Mouse (Mus musculus) CH12.LX (cell line): ENCODE measurements around the gene Fam169b. TPM values are rescaled to one million over a fixed set of nuclear protein-coding genes. Genes with fewer than 3 reads are reported as not detected.

ENCODE experiments used
- DNase-seq: peaks from one replicate; pipeline ENCODE4 v3.0.0-alpha.2; 2013; ENCODE audit errors: extremely low read depth
- H3K27ac ChIP-seq: 2 replicates; pipeline ENCODE4 v1.5.1; 2012; ENCODE audit warnings: low read depth, mild to moderate bottlenecking, control low read depth, moderate library complexity; ENCODE audit not compliant: insufficient read depth
- H3K27me3 ChIP-seq: replicated peaks from 2 replicates; pipeline ENCODE3; 2012; ENCODE audit warnings: inconsistent platforms
- H3K36me3 ChIP-seq, 2 experiments: replicated peaks in 1 of 2; 2 replicates each; pipeline versions ENCODE3 to v1.6.1; 2012; ENCODE audit warnings: inconsistent platforms in 1 of 2, low read length in 1 of 2, mild to moderate bottlenecking in 1 of 2, mixed read lengths in 1 of 2, moderate library complexity in 1 of 2; ENCODE audit not compliant: control insufficient read depth in 1 of 2, insufficient read depth in 1 of 2
- H3K4me1 ChIP-seq, 2 experiments: 2 replicates each; pipeline ENCODE4 v1.6.1; 2012; ENCODE audit warnings: inconsistent platforms in 1 of 2, moderate library complexity in 1 of 2; ENCODE audit not compliant: insufficient read depth in 2 of 2, control insufficient read depth in 1 of 2
- H3K4me2 ChIP-seq: 2 replicates; pipeline ENCODE4 v1.6.1; 2012; ENCODE audit warnings: low read depth, mild to moderate bottlenecking, control low read depth; ENCODE audit not compliant: poor library complexity, insufficient read depth, severe bottlenecking
- H3K4me3 ChIP-seq, 3 experiments: fragments of 150-350 bp in 1 of 3; sonication (generic) in 1 of 3; replicated peaks in 1 of 3; 2 replicates each; pipeline versions ENCODE3 to v1.5.1; 2011 to 2012; ENCODE audit warnings: low read depth in 2 of 3, low read length in 2 of 3, mild to moderate bottlenecking in 2 of 3, moderate library complexity in 2 of 3, control low read depth in 1 of 3, improper control_type of control experiment in 1 of 3, inconsistent platforms in 1 of 3, mixed read lengths in 1 of 3; ENCODE audit not compliant: poor library complexity in 1 of 3
- H3K79me2 ChIP-seq: replicated peaks from 2 replicates; pipeline ENCODE4 v1.6.1; 2012; ENCODE audit warnings: mild to moderate bottlenecking, moderate library complexity; ENCODE audit not compliant: control insufficient read depth, poor library complexity, insufficient read depth, severe bottlenecking; ENCODE audit errors: extremely low read depth
- H3K9ac ChIP-seq: 2 replicates; pipeline ENCODE4 v1.6.1; 2012; ENCODE audit warnings: low read depth, mild to moderate bottlenecking, control low read depth, moderate library complexity; ENCODE audit not compliant: insufficient read depth
- H3K9me3 ChIP-seq: replicated peaks from 2 replicates; pipeline ENCODE3; 2012; ENCODE audit warnings: low read length, inconsistent platforms, mixed read lengths
- E2F4 ChIP-seq: IDR thresholded peaks from 2 replicates; pipeline ENCODE4 v1.6.1; 2011; ENCODE audit warnings: low read depth, low read length, improper control_type of control experiment; ENCODE audit not compliant: insufficient replicate concordance
- ETS1 ChIP-seq: conservative IDR thresholded peaks from 2 replicates; pipeline ENCODE4 v1.6.1; 2012; ENCODE audit warnings: low read depth, mild to moderate bottlenecking, inconsistent platforms, low read length, improper control_type of control experiment, moderate library complexity
- HCFC1 ChIP-seq: IDR thresholded peaks from 2 replicates; pipeline ENCODE4 v1.6.1; 2012; ENCODE audit warnings: low read depth, mild to moderate bottlenecking, inconsistent platforms, low read length, improper control_type of control experiment
- KAT2A ChIP-seq: IDR thresholded peaks from 2 replicates; pipeline ENCODE4 v1.6.1; 2012; ENCODE audit warnings: low read length, improper control_type of control experiment, inconsistent platforms; ENCODE audit not compliant: insufficient replicate concordance
- MAFK ChIP-seq: IDR thresholded peaks from 2 replicates; pipeline ENCODE4 v1.6.1; 2011; ENCODE audit warnings: low read length, improper control_type of control experiment; ENCODE audit not compliant: insufficient replicate concordance
- MAX ChIP-seq: IDR thresholded peaks from 2 replicates; pipeline ENCODE4 v1.6.1; 2011; ENCODE audit warnings: low read length, improper control_type of control experiment
- MAZ ChIP-seq: IDR thresholded peaks from 2 replicates; pipeline ENCODE4 v1.6.1; 2012; ENCODE audit warnings: low read depth, mild to moderate bottlenecking, inconsistent platforms, low read length, improper control_type of control experiment, moderate library complexity
- MYC ChIP-seq: IDR thresholded peaks from 2 replicates; pipeline ENCODE4 v1.6.1; 2011; ENCODE audit warnings: low read depth, mild to moderate bottlenecking, improper control_type of control experiment, low read length
- NELFE ChIP-seq: IDR thresholded peaks from 2 replicates; pipeline ENCODE4 v1.6.1; 2011; ENCODE audit warnings: low read depth, low read length, improper control_type of control experiment
- NRF1 ChIP-seq: IDR thresholded peaks from 2 replicates; pipeline ENCODE4 v1.6.1; 2014; ENCODE audit warnings: low read depth, mild to moderate bottlenecking, inconsistent platforms, low read length, improper control_type of control experiment, moderate library complexity
- PAX5 ChIP-seq: IDR thresholded peaks from 2 replicates; pipeline ENCODE4 v1.6.1; 2012; ENCODE audit warnings: low read length, inconsistent platforms, mixed read lengths
- POLR2A ChIP-seq: IDR thresholded peaks from 2 replicates; pipeline ENCODE4 v1.6.1; 2011; ENCODE audit warnings: low read depth, mild to moderate bottlenecking, improper control_type of control experiment, low read length
- POLR2AphosphoS2 ChIP-seq: IDR thresholded peaks from 2 replicates; pipeline ENCODE4 v1.6.1; 2011; ENCODE audit warnings: low read depth, low read length, improper control_type of control experiment
- RAD21 ChIP-seq: IDR thresholded peaks from 2 replicates; pipeline ENCODE4 v1.6.1; 2011; ENCODE audit warnings: low read depth, mild to moderate bottlenecking, low read length, improper control_type of control experiment, moderate library complexity
- RCOR1 ChIP-seq: conservative IDR thresholded peaks from 2 replicates; pipeline ENCODE4 v1.6.1; 2012; ENCODE audit warnings: low read depth, mild to moderate bottlenecking, inconsistent platforms, low read length, improper control_type of control experiment
- SIN3A ChIP-seq: IDR thresholded peaks from 2 replicates; pipeline ENCODE4 v1.6.1; 2012; ENCODE audit warnings: low read length, improper control_type of control experiment, inconsistent platforms
- SMC3 ChIP-seq: IDR thresholded peaks from 2 replicates; pipeline ENCODE4 v1.6.1; 2011; ENCODE audit warnings: low read depth, low read length, improper control_type of control experiment
- UBTF ChIP-seq: IDR thresholded peaks from 2 replicates; pipeline ENCODE4 v1.6.1; 2012; ENCODE audit warnings: low read depth, mild to moderate bottlenecking, inconsistent platforms, low read length, improper control_type of control experiment, moderate library complexity
- ZC3H11A ChIP-seq: IDR thresholded peaks from 2 replicates; pipeline ENCODE4 v1.6.1; 2012; ENCODE audit warnings: low read depth, mild to moderate bottlenecking, inconsistent platforms, low read length, improper control_type of control experiment
- ZMIZ1 ChIP-seq: IDR thresholded peaks from 2 replicates; pipeline ENCODE4 v1.6.1; 2012; ENCODE audit warnings: low read depth, mild to moderate bottlenecking, inconsistent platforms, low read length, improper control_type of control experiment
- dilution Hi-C: fragments of 300-500 bp; cut with MboI; formaldehyde crosslinking; loops from 2 replicates; pipeline ENCODE4 v1.14.3; 2020; ENCODE audit warnings: low sequenced_read_pairs; ENCODE audit not compliant: extremely low pct_unique_long_range_greater_than_20kb, extremely low pct_ligation_motif_present
- in situ Hi-C: fragments of 300-500 bp; cut with MboI; formaldehyde crosslinking; loops from 3 replicates; pipeline ENCODE4 v1.14.3; 2019; ENCODE audit warnings: low sequenced_read_pairs, low pct_ligation_motif_present, low pct_unique_long_range_greater_than_20kb, mixed read lengths
- polyA plus RNA-seq: library from polyadenylated mRNA; unstranded; fragments of >175 nt; gene quantifications from 2 replicates; pipeline ENCODE4 v1.2.1, GENCODE M21; 2012; ENCODE audit warnings: low read depth; ENCODE audit not compliant: insufficient read length
- total RNA-seq, 2 experiments: library from RNA; depleted of rRNA; stranded (reverse); fragments of 300-350 nt in 1 of 2; fragments of >200 nt in 1 of 2; gene quantifications; 2 replicates each; pipeline ENCODE4 v1.2.3; 2012 to 2014

Gene Fam169b
- total and polyA plus RNA-seq, 3 experiments: 15.9 to 17.0 (median 16.2) TPM

DNA sequence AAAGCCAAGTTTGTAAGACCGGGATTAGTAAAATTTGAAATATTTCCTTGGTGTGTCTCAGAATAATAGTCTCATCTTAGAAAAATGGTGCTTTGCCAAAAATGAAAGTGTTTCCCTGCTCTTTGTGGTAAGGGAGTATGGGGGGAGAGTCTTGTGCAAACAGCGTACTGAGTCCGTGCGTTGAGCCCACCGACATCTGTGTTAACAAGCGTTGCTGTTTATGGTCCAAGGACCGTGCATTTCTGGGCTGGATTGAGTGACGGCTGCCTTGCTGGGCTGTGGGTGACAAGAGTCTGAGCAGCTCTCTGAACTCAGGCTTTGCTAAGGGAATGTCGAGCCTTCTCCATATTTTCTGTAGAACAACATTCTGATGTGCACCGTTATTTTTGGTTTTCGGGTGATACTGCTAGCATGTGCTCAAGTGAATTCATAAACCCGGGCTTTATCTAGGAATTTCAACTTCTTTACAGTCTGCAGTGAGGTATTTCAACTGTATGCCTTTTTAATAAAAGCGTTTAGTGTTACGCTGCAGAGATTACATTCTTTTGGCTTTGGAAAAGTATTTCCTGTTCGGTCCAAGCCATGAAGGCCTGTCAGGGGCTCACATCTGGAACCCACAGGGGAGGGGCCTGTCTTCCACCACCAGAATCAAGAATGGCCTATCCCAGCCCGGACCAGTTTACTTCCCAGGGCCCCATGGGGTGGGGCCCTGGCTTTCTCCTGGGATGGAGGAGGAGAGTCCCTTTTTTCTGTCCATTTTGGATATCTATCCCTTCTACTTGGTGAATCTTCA, 20.6 kb downstream of the Fam169b start:
- Histone ChIP-seq H3K4me2 (no peak overlapping the region), H3K27me3 (no peaks in the 10 kb centered on the region), H3K27ac (no peak overlapping the region), H3K4me1 (peaks cover 9 to 63% of the 10 kb centered on the region in 2 experiments), H3K79me2 (peaks cover 55% of the 10 kb centered on the region), H3K36me3 (peaks cover 19 to 64% of the 10 kb centered on the region in 2 experiments), H3K9me3 (peaks cover 4% of the 10 kb centered on the region), H3K9ac (no peak overlapping the region), H3K4me3 (no peak overlapping the region)
- in situ Hi-C loops (no loop called here), dilution Hi-C loops (no loop called here)
- TF ChIP-seq SMC3: no peak
- TF ChIP-seq ZMIZ1: no peak
- no peak for TF ChIP-seq PAX5
- TF ChIP-seq ZC3H11A: no peak
- no peak for TF ChIP-seq E2F4
- TF ChIP-seq POLR2A: no peak
- DNase-seq: no peak

DNA sequence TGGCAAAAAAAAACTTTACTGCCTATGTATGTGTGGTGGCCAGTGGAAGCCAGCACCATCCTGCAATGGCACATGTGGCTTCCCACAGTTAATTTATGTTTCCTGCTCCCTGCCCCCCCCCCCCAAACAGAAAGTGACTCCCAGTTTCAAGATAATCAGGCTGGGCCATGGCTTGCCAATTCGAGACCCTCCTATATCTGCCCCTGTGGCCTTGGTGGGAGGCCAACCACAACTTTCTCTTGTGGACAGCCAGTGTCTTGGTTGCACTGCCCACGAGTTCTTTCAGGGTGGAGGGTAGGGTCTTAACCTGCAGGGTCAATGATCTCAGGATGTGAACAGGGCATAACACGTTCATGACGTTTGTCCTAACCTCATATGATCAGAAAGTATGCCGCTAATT, 22.8 kb downstream of the Fam169b start:
- Histone ChIP-seq H3K4me3 (no peak overlapping the region), H3K36me3 (peaks cover 15 to 62% of the 10 kb centered on the region in 2 experiments), H3K27ac (no peak overlapping the region), H3K9ac (no peak overlapping the region), H3K27me3 (no peaks in the 10 kb centered on the region), H3K9me3 (peaks cover 4% of the 10 kb centered on the region), H3K4me2 (no peak overlapping the region), H3K4me1 (peaks cover 0 to 54% of the 10 kb centered on the region in 2 experiments; a peak in 2 of 4 replicates), H3K79me2 (peaks cover 49% of the 10 kb centered on the region)
- no peak for TF ChIP-seq MAZ
- no peak for TF ChIP-seq SMC3
- TF ChIP-seq MYC: no peak
- TF ChIP-seq ETS1: no peak
- TF ChIP-seq HCFC1: no peak
- DNase-seq: no peak
- in situ Hi-C loops (no loop called here), dilution Hi-C loops (no loop called here)

DNA sequence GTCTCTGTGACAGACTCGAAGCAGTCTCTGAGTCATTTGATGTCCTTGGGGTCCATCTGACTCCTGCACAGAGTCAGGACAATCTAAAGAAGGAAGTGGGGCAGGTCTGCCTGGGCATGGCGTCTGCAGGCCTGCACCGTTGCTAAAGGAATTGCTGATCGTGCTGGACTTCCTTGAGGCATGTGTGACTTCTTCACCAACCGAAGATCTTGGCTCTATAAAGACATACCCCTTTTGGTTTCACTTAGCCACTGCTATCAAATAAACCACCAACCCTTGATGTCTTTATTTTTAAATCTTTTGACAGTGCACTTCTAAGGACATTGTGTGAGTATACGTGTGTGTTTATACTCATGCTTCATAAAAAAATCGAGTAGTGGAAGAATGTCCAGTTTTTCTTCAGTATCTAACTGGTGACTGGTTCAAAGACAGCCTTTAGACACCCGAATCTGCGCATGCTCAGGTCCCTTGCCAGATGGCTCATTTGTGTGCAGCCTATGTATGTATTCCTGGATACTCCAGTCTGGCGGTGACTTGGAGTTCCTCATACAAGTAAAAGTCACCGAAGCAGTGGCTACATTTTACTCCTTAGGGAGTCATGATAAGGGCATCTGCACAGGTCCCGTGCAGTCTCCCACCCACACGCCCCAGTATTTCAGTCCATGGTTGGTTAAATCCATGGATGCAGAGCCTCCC, 24.9 kb downstream of the Fam169b start:
- H3K9me3 ChIP-seq: peaks cover 4% of the 10 kb centered on the region
- in situ Hi-C loops (no loop called here), dilution Hi-C loops (no loop called here)
- no peak for TF ChIP-seq E2F4
- no peak for TF ChIP-seq PAX5
- TF ChIP-seq KAT2A: no peak
- TF ChIP-seq RAD21: no peak
- TF ChIP-seq SIN3A: no peak
- TF ChIP-seq NELFE: no peak
- no peak for TF ChIP-seq RCOR1
- no peak for TF ChIP-seq UBTF
- TF ChIP-seq NRF1: no peak
- TF ChIP-seq MAFK: no peak
- no peak for TF ChIP-seq POLR2AphosphoS2
- TF ChIP-seq ZC3H11A: no peak
- TF ChIP-seq HCFC1: no peak
- no peak for TF ChIP-seq MAX
- no peak overlapping the region for H3K4me3 ChIP-seq
- H3K27me3 ChIP-seq: no peaks in the 10 kb centered on the region
- peaks cover 36% of the 10 kb centered on the region for H3K79me2 ChIP-seq
- no peak overlapping the region for H3K9ac ChIP-seq
- peaks cover 4 to 62% of the 10 kb centered on the region in 2 experiments; a peak in 3 of 4 replicates for H3K4me1 ChIP-seq
- no peak overlapping the region for H3K4me2 ChIP-seq
- no peak overlapping the region for H3K27ac ChIP-seq
- no peak for DNase-seq
- peaks cover 10 to 59% of the 10 kb centered on the region in 2 experiments for H3K36me3 ChIP-seq
